ENCODE assay signal across 15 mouse cellular contexts in genomic region chr14:25105391-25105790, GRCm38 (mm10).
DNase-seq lines count a peak whose midpoint lies in the region; ATAC-seq and TF ChIP-seq lines count a peak whose summit lies in the region.
"Had no signal": no experiment of that assay in that cellular context is flagged by ENCODE, and none has a peak within 500 bp of the region (broad histone marks: within the 10 kb centered on the region; RNA-seq: fewer than 3 reads in every experiment).

No protein-coding gene starts in this region.

- no peak for TF ChIP-seq CTCF in lung, embryonic 14.5 days (IDR thresholded peaks at IDR 0.05; ENCODE audit: low read depth)
- TF ChIP-seq CTCF in gastrocnemius, adult 2 months (IDR thresholded peaks at IDR 0.05), result no peak

- intact Hi-C loops in gastrocnemius, adult 2 months (cut with DNase I), result no loop called here

- no peaks in the 10 kb centered on the region for H3K36me3 ChIP-seq in lung, embryonic 14.5 days (ENCODE audit: insufficient read depth)
- H3K36me3 ChIP-seq in embryonic facial prominence, embryonic 11.5 days (replicated peaks; ENCODE audit: control insufficient read depth, insufficient read depth, low read depth, low read length), result no peaks in the 10 kb centered on the region
- H3K36me3 ChIP-seq: intestine, embryonic 15.5 days had no signal

- no peak overlapping the region for H3K4me3 ChIP-seq in lung, embryonic 14.5 days (ENCODE audit: low read depth, low read length)
- no peak overlapping the region for H3K4me3 ChIP-seq in embryonic facial prominence, embryonic 11.5 days (ENCODE audit: low read depth, low read length)
- H3K4me3 ChIP-seq in gastrocnemius, adult 2 months, result no peak overlapping the region
- H3K4me3 ChIP-seq: intestine, embryonic 15.5 days; myocyte had no signal

- peaks cover 13% of the 10 kb centered on the region; the same call in 1 of the 2 replicates for H3K4me1 ChIP-seq in lung, embryonic 14.5 days (ENCODE audit: insufficient read depth)
- peaks cover 7% of the 10 kb centered on the region for H3K4me1 ChIP-seq in embryonic facial prominence, embryonic 11.5 days (ENCODE audit: control insufficient read depth, insufficient read depth, low read length)

- 65% methylated on average over 10 of the region's 10 CpGs for WGBS in lung, embryonic 14.5 days
- WGBS in embryonic facial prominence, embryonic 11.5 days, result 52% methylated on average over 10 of the region's 10 CpGs

- peak; percentile 34 for DNase-seq in lung, embryonic 14.5 days
- DNase-seq in lung, adult 18-20 months, result no peak
- peak; percentile 73 for DNase-seq in embryonic facial prominence, embryonic 11.5 days (ENCODE audit: low spot score)
- no peak for DNase-seq in gastrocnemius, adult 2 months
- peak; percentile 25 for DNase-seq in skeletal muscle tissue, adult 2 months (ENCODE audit: low read depth, low spot score)
- DNase-seq in cerebellum, adult 18-20 months, result no peak
- DNase-seq in cerebellum, adult 8-10 months, result no peak
- DNase-seq: adrenal gland, postnatal 10 days; heart, postnatal 4 days; lung, adult 2 months; right cerebral cortex, postnatal 25 days; thymus, postnatal 36 days had no signal

- no peak for ATAC-seq in lung, embryonic 14.5 days (ENCODE audit: insufficient read depth)
- ATAC-seq in embryonic facial prominence, embryonic 11.5 days (replicated peaks; ENCODE audit: insufficient number of reproducible peaks, low FRiP score, low TSS enrichment, low read depth), result no peak
- ATAC-seq: forebrain, embryonic 16.5 days; intestine, embryonic 15.5 days had no signal

- H3K27ac ChIP-seq in lung, embryonic 14.5 days (ENCODE audit: low read depth), result no peak overlapping the region; the same call in 1 of the 2 replicates
- H3K27ac ChIP-seq in embryonic facial prominence, embryonic 11.5 days (replicated peaks; ENCODE audit: low read depth, low read length), result peak overlapping the region; percentile 56; the same call in 1 of the 2 replicates
- peak overlapping the region; percentile 12; the same call in 1 of the 2 replicates for H3K27ac ChIP-seq in gastrocnemius, adult 2 months
- H3K27ac ChIP-seq: intestine, embryonic 15.5 days had no signal

- no peaks in the 10 kb centered on the region for H3K9me3 ChIP-seq in lung, embryonic 14.5 days (ENCODE audit: low read depth, low read length)
- no peaks in the 10 kb centered on the region for H3K9me3 ChIP-seq in embryonic facial prominence, embryonic 11.5 days (replicated peaks; ENCODE audit: control insufficient read depth, low read length)
- H3K9me3 ChIP-seq: intestine, embryonic 15.5 days had no signal

- H3K9ac ChIP-seq in lung, embryonic 14.5 days, result no peak overlapping the region
- no peak overlapping the region for H3K9ac ChIP-seq in embryonic facial prominence, embryonic 11.5 days (replicated peaks; ENCODE audit: low read length)
- H3K9ac ChIP-seq: intestine, embryonic 15.5 days had no signal

- no peaks in the 10 kb centered on the region for H3K27me3 ChIP-seq in lung, embryonic 14.5 days (ENCODE audit: insufficient read depth, low read length)
- H3K27me3 ChIP-seq in embryonic facial prominence, embryonic 11.5 days (ENCODE audit: control insufficient read depth, insufficient read depth, low read length), result no peaks in the 10 kb centered on the region
- H3K27me3 ChIP-seq: intestine, embryonic 15.5 days had no signal

- no peak overlapping the region for H3K4me2 ChIP-seq in lung, embryonic 14.5 days
- H3K4me2 ChIP-seq in embryonic facial prominence, embryonic 11.5 days (ENCODE audit: low read depth, low read length), result no peak overlapping the region
- H3K4me2 ChIP-seq: intestine, embryonic 15.5 days had no signal

Comparison
In these comparisons a context has a peak if more than half of its experiments do, and no peak if none do; other contexts are left out.
1. DNase-seq: peak in lung, embryonic 14.5 days (single experiment), embryonic facial prominence, embryonic 11.5 days (single experiment) and skeletal muscle tissue, adult 2 months (single experiment); none in lung, adult 18-20 months (0 of 2), gastrocnemius, adult 2 months (single experiment), cerebellum, adult 18-20 months (0 of 2) and cerebellum, adult 8-10 months (single experiment).